Mouse (Mus musculus): ENCODE data around the gene Kansl1.

The Kansl1 gene

GRCm38 (mm10) chr11:104438450-104438849 lies 30.2 kb downstream of the Kansl1 start:
- no peak for DNase-seq

- no peak for DNase-seq
These were observed 32.2 kb downstream of the Kansl1 start for GRCm38 (mm10) chr11:104436394-104436954.

DNA sequence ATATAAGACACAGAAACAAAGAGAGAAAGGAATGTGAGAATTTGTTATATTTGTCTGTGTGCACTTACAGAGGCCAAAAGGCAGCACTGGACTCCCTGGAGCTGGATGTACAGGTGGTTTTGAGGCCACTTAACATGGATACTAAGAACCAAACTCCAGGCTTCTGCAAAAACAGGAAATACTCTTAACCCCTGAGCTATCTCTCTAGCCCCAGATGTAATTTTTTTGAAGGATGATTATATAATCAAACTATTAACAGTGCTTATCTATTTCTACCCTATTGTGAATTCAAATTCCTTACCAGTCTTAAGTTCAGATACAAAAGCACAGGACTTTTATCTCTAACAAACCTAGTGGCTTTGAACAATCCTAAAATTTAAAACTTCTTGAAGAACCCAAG lies 32.9 kb downstream of the Kansl1 start:
- DNase-seq = no peak

DNA sequence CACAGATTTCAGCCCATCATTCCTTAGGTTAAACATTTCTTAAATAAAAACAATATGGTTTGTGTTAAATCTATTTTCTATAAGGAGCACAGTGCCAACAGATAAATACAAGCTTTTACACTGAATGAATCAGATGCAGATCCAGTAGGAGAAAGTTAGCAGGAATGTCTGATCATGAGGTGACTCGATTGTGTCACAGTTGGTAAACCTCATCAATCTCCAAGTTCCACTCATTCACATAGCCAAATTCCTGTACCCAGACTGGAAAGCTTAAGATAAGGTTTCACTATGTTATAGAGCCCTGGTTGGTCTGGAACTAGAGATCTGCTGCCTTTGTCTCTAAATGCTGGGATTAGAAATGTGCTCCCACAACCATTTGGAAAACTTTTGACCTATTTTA lies 33.5 kb downstream of the Kansl1 start:
- no peak for DNase-seq

GRCm38 (mm10) chr11:104432251-104432650 lies 36.4 kb downstream of the Kansl1 start:
- no peak for DNase-seq

DNA sequence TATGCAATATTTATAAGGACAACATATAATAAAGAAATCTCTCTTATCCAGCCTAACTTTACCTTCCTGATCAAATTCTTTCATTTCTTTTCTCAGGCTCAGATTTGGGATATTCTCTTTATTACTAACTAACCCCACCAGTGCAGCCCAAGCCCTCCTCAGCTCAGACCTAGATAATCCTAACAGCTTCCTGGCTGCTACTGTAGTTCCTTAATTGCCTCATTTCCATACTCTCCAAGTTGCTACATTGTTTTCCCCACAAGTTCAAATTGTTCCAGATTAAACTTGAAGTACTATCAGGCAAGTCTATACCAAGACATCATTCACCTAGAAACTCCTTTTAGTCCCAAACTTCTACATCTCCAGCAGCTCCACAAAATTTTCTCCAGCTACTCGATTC lies 36.9 kb downstream of the Kansl1 start:
- no peak for DNase-seq

DNA sequence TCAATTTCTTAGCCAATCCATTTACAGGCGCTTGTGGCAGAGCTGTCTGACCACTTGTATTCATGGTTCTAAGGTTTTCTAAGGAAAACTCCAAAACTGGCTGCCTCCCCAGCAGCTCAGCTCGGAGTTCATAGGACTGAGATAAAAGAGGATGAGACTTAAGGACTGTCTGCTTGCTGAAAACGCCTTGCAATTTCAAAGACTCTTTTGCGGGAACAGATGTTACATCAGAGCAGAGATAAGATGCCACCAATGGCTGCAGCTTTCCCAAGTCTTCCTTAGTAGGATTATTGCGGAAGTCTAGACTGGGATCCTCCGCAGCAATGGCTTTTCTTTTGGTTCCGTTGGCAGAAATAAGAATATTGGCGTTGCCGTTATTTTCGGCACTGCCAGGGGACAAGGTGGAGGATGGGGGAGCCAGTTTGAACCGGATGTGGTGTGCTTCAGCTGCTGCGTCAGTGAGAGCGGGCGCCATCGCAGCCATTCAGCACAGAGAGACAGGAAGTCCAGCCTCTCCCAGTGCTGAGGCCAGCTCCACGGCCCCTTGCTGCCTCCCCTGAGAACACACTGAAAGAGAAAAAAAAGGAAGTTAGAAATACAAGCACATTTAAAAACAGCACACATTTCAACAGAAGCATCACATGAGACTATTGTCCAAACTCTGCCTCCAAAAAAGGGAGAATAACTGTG lies 43.8 kb downstream of the Kansl1 start:
- DNase-seq = no peak

- no peak for DNase-seq
These were observed 56.4 kb downstream of the Kansl1 start for GRCm38 (mm10) chr11:104412254-104412653.

GRCm38 (mm10) chr11:104407391-104407790 lies 61.3 kb downstream of the Kansl1 start:
- DNase-seq = no peak

DNA sequence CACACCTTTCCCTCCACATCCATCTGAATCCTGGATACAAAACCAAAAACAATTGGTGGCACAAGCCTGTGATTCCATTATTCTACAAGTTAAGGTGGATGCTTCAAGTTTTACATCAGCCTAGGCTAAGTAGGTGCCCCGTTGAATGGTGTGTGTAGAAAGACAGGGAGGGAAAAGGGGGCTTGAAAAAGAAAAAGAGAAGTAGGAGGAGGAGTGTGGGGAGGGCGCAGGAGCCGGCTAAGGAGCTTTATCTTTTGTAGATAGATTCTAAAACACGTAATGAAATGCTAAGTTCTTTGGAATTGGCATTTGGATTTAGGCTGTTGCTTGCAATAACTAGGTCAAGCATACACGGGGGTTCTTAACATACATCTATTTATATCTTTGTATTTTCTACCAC lies 67.7 kb downstream of the Kansl1 start:
- DNase-seq = no peak

- DNase-seq = peak; percentile 23
These were observed 69.0 kb downstream of the Kansl1 start for GRCm38 (mm10) chr11:104399459-104400216.

GRCm38 (mm10) chr11:104395648-104396047 lies 73.0 kb downstream of the Kansl1 start:
- DNase-seq = no peak

DNA sequence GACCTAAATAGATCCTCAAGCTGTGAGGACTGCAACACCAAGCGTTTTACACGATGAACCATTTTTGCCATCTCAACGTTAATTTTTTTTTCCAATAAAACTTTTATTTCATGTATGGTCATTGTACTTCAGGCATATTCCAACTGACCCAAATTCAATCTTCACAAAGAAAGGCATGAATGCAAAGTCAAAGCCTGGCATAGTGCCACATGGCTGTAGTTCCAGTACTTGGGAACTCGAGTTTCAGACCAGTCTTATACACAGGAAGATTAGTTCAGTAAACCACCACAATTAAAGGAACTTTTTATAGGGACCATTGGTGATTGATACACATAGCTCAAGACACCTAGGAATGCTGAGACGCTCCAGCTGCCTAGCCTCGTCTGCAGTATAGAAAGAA lies 75.5 kb downstream of the Kansl1 start:
- DNase-seq = peak; percentile 22

DNA sequence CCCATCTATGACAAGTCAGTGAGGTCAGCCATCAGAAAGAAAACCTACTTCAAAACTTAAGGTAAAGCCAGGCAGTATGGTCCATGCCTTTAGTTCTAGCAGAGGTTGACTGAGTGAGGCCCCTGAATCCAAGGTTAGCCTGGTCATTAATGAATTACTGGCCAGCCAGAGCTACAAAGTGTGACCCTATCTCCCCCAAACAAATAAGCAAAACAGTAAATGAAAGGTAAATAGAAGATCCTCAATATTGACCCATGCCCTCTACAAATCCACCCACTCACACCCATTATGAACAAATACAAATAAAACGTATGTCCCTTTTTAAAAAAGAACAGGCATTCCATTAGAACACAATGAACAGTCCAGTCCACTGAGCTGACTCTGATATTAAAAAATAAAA lies 76.5 kb downstream of the Kansl1 start:
- no peak for DNase-seq

GRCm38 (mm10) chr11:104387284-104387683 lies 81.4 kb downstream of the Kansl1 start:
- no peak for DNase-seq

- DNase-seq = no peak
These were observed 82.1 kb downstream of the Kansl1 start for GRCm38 (mm10) chr11:104386595-104386994.

DNA sequence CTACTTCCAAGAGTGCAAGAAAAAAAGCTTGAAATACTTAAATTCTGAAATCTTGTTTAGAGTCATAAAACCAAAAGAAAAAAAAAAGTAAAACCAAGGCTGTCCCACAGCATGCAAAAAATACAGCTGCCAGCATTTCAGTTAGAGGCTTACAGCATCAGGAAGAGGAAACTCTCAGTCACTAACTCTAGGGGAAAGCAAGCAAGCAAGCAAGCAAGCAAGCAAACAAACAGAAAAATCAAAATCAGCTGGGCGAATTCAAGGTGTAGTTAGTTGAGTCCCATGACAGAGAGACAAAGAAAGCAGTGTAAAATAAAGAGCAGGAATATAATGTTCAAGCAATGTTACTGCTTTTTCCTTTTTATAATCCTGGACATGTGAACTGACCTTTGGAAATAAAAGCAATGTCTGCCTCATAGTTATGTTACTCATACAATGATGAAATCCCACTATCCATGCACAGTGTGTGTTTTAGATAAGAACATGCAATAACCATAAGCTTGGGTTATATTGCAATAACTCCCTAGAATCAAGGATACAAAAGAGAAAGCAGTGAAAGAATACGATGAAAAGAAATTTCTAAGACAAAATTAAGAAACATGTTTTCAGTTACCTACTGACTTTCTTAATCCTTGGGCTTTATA lies 85.4 kb downstream of the Kansl1 start:
- no peak for DNase-seq

- no peak for DNase-seq
These were observed 86.8 kb downstream of the Kansl1 start for GRCm38 (mm10) chr11:104381887-104382286.

- DNase-seq = peak; percentile 27
These were observed 89.0 kb downstream of the Kansl1 start for GRCm38 (mm10) chr11:104379635-104380034.

DNA sequence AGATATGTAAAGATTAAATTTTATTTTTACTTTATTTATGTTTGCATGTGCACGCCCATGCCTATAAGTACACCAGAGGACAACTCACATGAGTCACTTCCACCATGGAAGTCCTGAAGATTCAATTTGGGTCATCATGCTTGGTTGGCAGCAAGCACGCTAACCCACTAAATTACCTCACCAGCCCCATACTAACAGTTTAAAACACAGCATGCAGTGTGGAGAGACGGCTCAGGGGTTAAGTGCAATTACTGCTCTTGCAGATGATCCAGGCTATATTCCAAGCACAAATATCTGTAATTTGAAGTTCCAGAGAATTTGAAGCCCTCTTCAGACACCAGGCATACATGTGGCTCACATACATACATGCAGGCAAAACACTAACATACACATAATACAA lies 92.4 kb downstream of the Kansl1 start:
- no peak for DNase-seq

GRCm38 (mm10) chr11:104367486-104368190 lies 101.0 kb downstream of the Kansl1 start:
- no peak for DNase-seq

DNA sequence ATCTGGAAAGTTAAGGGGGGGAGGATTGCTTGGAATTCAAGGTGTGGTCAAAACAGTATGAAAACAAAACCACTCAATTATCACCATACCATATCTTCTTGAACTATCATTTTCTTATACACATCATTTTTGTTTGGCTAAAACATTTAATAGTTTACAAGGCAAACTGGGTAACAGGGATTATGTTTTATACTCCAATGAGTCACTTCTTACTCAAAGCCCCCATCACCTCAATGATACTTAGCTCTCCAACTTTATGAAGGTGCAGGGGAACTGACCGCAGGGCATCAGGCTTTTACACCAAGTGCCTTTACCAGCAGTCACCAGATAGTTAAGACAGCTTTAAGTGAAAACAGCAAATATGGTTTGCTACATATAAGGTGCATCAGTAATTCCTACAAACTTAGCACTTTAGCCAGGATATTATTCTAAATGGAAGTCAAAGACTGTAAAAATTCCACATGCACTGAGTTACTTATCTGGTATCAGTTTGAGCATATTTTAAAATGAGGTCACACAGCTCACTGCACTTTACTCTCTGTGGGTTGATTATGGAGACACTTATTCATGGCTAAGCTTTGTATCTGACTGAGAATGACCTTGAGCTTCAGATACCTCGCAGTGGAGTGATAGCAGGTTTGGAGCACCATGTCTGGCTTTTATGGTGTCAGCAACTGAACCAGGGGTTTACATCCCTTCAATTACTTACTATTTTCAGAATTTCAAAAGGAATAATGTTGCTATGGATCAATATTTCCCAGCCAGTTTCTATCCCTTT lies 104.6 kb downstream of the Kansl1 start:
- no peak for DNase-seq

Data from cerebellum, adult 9-11 months (tissue).